Mouse (Mus musculus) left cerebral cortex, adult 18-20 months (tissue): ENCODE results near the gene Castor1. TPM values are rescaled to one million over a fixed set of nuclear protein-coding genes. Genes with fewer than 3 reads are reported as not detected.

Experiments
- DNase-seq, 2 experiments: peaks; one replicate each; pipeline ENCODE4 v3.0.0; 2021 to 2022; ENCODE audit warnings: low spot score in 2 of 2, mixed read lengths in 1 of 2
- total RNA-seq, 2 experiments: library from RNA; stranded (reverse); gene quantifications; 2 replicates each; pipeline ENCODE4 v1.2.3; 2021

Castor1 gene
- total RNA-seq, 2 experiments from 2014 or later: 3.1 to 3.2 TPM

DNA sequence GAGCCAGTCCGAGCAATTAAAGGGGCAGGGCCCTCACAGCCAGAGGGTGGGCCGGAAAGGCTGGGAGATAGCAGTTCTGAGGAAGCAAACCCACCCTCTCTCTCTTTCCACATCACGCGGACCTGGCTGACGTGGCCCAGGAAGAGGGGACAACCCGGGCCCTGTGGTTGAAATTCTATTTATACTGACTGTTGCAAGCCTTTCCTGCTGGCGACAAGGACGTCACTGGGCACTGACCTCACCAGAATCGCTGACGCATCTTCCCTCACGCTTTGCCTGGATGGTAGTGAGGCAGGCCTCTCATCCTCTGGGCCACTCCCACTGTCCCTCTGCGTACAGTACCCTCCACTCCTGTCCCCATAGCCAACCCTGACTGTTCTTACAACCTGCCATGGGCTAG is 14.6 kb downstream of the Castor1 start:
- DNase-seq: no peak

DNA sequence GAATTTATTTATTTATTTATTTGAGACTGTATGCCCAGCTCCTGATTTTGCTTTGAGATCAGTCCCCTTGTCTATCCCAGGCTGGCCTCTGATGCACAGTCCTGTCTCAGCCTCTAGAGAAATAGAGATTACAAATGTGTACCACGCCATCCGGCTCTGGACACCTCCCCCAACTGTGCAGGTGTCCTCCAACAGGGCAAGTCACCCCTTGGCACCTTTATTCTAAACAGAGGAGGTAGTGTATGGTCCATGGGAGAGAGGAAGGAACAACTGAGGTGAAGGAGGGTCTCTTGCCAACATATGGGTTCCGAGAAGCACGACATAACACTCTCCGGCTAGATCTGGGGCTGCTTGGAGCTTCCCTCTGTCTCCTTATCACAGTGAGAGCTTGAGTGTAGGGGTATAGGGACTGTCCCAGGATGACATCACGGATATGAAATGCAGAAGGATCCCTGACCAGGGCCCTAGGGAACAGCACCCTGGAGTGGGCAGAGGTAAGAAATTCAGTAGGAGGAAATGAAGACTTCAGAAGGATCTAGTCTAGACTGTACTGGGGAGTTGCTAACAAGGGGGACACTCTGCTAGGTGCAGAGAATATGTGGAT is 17.1 kb downstream of the Castor1 start:
- no peak for DNase-seq

DNA sequence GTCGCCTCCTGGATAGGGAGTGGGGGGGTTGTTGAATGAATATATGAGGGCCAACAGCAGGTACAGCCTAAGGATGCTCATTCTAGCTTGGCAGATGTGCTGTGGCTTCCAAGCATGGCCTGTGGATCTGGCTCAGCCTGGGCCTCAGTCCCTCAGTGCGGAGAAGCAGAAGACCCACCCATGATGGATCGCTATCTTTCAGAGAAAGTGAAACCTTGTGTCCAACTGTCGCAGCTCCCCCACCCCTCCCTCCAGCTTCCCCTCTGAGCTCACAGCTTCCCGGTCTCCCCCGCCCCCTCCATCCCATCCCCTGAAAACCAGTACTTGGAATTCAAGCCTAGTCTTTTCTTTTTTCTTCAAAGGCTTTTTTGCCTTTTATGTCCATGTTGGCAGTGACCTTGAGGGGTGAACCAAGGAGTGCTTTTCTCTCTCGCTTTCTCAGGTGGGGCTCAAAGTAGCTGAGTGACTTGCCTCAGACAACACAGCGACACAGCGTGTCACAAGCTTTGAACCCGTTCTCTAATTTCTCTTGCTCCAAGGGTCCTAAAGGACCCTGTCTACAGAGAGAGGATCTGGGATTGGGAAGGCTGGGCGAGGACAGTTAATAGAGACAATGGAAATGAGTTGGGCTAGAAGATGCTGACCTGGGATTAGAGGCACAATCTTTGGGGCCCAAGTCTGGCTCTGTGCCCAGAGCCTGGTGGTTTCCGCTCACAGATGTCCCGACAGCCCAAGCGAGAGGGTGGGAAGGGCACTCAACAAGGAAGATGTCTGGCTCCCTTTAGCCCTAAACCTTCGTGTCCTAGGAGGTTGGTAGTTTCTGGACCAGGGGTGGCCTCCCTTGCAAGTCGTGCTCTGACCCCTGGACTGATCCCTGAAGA is 17.9 kb downstream of the Castor1 start, which contains the start of gene Osm:
Gene Osm (plus strand): TSS at position 756 of the 881 bp plus-strand sequence.
- DNase-seq: no peak

DNA sequence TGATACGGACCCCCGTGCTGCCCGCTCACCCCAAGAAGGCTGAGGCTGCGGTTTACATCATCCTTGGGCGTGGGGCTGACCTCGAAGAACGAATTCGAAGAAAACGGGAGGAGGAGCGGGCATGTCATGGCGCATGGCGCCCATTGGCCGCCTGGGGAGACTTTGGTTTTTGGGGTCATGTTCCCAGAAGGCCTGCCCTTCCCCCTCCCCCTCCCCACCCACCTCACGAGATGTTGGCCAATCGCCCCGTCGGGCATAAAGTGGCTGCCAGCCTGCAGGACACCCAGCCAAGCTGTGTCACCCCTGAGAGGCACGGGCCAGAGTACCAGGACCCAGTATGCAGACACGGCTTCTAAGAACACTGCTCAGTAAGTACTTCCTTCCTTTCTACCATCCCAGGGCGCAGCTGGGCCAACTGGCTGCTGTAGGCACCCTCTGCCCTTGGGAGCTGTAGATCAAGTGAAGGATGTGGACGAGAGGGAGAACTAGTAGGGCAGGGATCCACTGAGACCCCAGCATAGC is 18.6 kb downstream of the Castor1 start:
- DNase-seq: no peak

DNA sequence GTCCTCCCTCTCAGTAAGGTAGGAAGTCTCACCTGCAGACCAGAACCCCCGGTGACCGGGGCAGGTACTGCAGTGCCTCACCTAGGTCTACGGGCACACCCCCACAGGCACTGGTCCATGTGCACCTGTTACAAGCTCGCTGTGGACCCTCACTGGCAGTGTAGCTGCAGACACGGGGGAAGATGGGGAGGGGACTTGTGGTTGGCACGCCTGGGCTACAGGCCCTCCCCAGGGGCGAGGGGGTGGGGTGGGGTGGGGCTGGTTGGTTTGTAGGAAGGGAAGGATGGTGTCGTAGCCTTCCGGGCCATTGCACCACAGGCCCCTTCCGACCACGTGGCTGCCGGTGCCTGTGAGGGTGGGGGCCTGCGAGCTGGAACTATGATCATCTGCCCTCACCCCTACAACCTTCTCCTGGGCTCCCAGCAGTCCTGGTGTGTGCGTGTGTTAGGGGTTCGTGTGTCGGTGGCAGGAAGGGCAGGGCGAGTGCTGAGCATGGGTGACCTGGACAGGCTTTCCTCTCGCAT is 19.4 kb downstream of the Castor1 start:
- DNase-seq: no peak

DNA sequence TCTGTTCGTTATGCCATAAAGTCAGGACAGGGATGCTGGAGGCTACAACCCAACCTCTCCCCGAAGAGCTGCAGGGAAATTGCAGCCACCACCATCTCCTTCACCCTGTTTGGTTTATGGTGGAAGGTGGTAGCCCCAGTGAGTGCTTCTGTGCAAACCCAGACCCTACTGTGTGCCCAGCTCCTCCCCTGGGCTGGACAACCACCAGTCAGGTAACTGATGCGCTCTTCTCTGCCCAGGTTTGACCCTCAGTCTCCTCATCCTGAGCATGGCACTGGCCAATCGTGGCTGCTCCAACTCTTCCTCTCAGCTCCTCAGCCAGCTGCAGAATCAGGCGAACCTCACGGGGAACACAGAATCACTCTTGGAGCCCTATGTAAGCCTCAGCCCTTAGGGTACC is 20.1 kb downstream of the Castor1 start:
- no peak for DNase-seq

DNA sequence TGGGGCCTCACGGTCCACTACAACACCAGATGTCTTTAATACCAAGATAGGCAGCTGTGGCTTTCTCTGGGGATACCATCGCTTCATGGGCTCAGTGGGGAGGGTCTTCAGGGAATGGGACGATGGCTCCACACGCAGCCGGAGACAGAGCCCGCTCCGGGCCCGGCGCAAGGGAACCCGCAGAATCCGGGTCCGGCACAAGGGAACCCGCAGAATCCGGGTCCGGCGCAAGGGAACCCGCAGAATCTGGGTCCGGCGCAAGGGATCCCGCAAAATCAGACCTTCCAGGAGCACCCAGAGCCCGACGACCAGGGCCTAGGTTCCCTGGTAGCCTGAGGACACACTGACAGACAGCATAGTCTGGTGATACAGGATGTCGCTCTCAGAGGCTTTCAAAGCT is 21.7 kb downstream of the Castor1 start:
- no peak for DNase-seq

DNA sequence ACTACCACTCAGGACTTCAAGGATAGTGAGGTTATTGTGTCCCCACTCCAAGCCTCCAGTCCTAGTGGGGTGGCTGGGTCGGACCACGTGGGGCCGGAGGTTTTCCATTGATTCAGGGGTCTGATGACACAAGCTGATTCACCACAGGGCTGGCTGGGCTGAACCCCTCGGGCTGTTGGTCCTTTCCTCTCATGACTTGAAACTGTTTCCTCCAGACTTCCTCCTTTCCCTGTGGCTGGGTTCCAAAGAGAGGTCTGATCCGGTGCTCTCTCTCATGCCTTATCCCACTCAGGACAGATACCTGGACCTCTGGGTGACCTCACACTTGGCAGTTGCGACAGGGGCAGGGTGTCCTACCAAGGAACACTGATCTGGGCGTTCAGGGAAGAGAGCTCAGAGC is 22.1 kb downstream of the Castor1 start:
- no peak for DNase-seq

DNA sequence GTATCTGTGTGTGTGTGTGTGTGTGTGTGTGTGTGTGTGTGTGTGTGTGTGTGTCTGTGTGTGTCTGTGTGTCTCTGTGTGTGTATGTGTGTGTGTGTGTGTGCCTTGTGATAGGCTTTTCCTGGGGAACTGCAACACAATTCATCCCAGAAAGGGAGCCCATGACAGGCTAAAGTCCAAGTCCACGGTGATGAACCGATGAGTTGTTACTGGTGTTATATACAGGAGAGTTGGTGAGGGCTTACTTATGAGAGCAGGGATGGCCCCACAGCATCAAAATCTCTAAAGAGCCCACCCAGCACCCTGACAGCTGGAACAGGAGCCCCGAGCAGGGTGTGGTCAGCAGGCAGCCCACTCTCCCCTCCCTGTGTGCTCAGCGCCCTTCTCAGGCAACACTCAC is 23.2 kb downstream of the Castor1 start:
- DNase-seq: no peak

DNA sequence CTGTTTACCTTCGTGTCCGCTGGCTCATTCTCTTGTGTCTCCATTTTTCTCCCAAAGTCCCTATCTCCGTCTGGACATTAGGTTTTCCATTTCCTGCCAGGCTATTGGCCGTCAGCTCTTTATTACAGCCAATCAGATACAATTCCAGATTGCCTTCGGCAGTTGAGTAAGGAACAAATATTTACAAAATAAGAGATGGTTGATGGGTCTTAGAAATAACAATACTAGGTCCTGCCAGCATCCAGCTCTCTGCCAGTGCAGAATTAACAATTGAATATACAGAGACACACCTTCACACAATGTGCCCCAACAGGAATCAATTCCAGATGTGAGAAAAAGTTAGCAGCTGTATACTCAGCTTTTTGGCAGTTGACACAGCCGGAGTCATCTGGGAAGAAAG is 28.1 kb downstream of the Castor1 start:
- no peak for DNase-seq

DNA sequence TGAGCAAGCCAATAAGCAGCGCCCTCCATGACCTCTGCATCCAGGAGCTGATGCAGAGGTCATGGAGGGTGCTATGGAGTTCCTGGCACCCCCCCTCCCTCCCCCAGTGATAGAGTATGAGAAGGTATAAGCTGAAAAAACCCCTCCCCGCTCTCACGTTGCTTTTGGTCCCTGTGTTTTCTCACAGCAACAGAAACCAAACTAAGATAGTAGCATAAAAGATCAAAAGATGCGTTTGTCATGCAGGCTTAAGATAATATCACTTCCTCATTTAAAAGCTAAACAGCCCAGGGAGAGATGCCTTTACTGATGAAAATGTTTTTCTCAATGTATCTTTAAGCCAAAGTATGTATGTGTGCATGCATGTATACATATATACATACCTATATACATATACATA is 28.6 kb downstream of the Castor1 start:
- no peak for DNase-seq

DNA sequence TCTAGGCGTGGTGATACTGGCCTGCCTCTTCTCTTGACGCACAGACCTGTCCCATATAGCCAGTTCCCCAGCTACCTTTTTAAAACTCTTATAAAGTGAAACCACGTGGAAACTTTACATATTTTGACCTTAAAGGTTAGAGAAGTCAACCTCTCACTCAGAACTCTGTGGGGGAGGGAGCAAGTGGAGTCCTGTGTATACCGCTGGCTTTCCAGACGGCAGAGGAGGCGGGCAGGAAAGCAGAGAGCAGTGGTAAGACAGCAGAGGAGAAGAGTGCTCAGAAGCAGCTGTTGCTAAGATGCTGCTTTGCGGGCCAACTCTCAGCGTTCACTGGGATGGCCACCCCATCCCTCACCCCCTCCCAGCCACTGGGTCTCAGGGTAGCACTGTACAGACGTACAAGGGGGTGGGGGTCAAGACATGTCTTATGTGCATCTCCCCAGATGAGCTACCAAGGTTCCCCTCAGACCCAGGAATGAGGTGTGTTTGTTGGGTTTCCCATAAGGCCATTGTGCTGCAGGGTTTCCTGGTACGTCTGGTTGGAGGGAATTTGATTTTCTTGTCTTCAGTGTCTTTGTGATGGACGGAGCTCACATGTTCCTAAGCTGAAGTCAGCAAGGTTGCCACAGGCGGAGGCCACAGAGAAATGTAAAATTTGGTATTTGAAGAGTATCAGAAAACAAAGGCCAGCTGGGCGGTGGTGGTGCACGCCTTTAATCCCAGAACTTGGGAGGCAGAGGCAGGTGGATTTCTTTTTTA is 29.4 kb downstream of the Castor1 start:
- DNase-seq: no peak

DNA sequence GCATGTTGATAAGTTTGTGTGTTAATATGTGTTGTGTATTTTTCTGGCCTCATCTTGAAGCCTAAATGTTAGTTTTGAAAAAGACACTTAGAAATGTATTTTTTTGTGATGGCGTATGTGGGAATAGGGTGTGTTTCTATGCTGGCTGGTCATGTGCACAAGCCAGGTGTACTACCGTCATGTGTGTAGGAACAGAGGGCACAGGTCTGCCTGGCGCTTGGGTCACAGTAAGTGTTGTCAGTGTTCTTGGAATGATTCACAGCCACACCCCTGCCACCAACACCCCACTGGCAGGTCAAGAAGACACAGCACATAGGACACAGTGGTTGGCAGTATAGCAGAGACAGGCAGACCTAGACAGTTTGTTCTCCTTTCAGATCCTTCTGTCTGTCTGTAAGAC is 31.1 kb downstream of the Castor1 start:
- DNase-seq: no peak

DNA sequence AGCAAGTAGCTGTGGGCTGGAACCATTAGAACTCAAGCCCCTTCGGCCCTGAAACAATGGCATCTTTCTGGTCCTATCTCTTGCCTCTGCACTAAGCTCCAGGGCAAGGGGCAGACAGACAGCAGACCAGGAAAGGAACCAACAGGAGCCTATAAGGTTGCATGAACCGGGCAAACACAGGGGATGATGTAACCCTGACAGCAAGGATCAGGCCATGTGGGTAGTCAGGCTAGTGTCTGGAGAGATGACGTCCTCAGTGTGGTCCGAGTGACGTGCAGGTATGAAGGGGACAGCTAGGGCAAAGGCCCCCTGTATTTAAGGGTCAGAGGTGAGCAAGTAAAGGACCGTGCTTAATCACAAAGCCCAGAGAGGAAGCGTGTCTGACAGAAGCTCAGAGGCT is 32.3 kb downstream of the Castor1 start:
- no peak for DNase-seq

DNA sequence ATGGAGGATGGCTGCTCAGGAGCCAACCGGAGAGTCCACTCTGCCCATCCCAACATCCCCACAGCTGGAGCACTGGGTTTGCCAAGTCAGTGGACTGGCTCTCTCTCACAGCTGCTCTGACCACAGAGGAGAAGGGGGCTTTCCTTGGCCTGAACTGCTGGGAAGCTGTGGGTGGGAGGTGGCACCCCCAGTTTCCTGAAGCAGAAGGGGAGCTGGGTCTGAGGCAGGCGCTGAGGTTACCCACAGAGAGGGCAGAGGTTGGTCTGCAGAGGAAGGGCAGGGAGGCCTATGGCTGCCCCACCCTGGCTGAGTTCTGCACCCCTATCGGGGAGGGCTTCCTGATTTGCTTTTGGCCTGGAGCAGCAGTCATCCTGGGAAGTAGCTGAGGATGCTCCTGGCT is 33.4 kb downstream of the Castor1 start:
- no peak for DNase-seq

DNA sequence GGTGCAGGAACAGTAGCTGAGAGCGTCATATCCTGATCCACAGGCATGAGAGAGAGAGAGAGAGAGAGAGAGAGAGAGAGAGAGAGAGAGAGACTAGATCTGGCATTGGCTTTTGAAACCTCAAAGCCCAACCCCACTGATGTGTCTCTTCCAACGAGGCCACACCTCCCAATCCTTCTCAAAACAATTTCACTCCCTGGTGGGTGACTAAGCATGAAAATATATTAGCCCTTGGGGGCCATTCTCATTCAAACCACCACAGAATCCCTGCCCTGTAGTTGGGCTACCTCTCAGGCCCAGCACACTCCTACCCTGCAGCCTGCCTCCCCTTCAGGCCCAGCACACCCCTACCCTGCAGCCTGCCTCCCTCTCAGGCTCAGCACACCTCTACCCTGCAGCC is 34.9 kb downstream of the Castor1 start:
- DNase-seq: no peak

DNA sequence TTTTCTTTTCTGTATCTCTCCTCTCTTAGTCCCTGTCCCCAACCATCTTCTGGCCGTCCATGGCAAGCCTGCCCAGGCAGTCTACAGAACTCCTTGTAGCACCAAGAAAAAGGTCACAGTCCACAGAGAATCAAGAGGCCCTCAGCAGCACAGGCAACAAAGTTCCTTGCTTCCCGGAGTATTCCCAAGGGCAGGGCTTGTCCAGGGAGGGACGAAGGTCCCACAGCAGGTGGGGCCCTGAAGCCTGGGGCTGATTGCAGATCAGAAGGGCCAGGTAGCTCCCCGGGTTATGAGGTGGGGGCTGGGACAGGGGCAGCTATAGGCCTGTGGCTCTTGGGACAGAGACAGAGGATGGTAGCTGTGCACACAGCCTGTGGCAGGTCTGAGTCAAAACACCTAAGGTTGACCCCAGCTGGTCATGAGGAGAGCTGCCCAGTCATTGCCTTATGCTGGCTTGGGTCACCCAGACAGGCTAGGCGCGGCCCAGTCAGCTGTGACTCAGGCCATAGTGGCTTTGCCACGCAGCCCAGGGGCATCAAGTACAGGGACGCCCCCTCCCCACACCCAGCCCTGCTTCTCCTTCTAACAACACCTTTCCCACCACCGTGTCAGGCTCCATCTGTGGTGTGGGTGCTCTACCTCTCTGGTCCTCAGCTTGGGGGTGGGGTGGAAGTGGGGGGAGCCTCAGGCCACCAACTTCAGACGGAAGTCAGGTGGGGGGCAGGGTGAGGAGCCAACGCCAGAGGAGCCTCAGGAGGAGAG is 39.0 kb downstream of the Castor1 start, which contains the start of gene Lif:
Gene Lif (plus strand): TSS at position 712 of the 762 bp plus-strand sequence.
- no peak for DNase-seq

DNA sequence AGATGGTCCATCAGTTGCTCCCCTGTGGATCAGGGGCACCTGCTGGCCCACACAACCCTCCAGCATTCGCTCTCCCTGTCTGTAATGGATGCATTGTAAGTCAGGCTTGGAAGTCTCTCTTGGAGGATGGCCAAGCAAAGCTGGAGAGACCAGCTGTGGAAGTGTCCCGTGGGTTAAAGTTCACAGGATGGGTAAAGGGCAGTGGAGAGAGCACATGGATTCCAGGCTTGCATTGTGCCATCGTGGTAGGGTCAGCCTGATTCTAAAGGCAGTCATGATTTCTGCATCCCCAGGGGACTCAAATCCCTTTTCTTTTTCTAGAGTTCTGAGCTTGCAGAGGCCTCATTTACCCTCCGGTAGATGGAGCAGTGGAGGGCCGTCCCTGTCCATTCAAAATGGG is 39.7 kb downstream of the Castor1 start:
- DNase-seq: no peak

DNA sequence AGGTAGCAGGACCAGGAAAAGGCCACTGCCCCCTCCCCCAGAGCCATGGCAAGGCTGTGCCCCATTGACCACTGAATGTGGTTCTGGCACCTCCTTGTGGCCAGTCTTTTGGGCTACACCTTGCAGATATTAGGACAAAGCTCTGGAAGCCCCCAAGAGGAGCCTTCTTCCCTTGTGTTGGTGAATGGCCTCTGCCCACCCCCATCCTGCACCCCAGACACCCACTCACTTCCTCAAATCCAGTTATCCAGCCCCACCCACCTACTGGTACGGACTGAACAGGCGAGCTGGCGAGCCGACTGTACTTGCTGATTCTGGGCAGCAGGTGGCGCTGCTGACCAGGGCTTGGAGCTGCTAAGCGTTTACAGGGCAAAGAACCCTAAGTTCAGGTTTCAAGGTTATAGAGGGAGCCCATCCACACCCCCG is 40.6 kb downstream of the Castor1 start:
- DNase-seq: peak; percentile 80 to 83

DNA sequence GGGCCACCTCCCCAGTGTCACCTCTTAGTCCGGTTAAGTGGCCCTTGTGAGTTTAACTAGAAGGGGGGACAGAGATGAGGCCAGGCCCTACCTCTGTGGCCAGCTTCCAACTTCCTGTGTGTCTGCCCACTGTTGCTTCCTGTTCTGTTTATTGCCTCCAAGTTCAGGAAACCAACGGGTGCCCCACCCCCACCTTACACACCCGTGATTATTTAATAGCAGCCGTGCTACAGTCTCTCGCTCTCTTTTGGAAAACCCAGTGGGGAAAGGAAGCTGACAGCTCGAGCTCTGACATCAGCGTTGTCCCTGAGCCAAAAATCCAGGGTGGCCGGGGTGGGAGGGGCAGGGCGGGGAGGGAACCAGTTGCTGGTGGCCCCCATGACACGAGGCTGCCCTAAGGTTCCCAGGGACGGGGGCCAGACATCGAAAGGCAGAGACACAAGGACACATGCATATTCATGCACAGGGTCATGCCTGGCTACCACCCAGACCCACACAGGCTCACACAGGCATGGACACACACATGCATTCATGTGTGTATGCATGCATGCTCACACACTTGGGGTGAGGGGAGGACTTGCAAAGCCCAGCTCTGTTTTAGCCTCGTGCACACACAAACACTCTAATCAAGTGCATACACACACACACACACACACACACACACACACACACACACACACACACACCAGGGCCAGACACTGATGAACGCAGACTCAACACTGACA is 42.6 kb downstream of the Castor1 start:
- DNase-seq: no peak
